Mouse (Mus musculus) liver, postnatal 0 days (tissue): ENCODE results near the gene Fam168a.

Source experiments
- CTCF ChIP-seq: sonication (generic); IDR thresholded peaks from 2 replicates; pipeline ENCODE4 v1.5.1; 2016; ENCODE audit warnings: antibody characterized with exemption, low read depth
- EP300 ChIP-seq: IDR thresholded peaks from 2 replicates; pipeline ENCODE4 v1.6.1; 2016; ENCODE audit warnings: antibody characterized with exemption, low read depth, mild to moderate bottlenecking

DNA sequence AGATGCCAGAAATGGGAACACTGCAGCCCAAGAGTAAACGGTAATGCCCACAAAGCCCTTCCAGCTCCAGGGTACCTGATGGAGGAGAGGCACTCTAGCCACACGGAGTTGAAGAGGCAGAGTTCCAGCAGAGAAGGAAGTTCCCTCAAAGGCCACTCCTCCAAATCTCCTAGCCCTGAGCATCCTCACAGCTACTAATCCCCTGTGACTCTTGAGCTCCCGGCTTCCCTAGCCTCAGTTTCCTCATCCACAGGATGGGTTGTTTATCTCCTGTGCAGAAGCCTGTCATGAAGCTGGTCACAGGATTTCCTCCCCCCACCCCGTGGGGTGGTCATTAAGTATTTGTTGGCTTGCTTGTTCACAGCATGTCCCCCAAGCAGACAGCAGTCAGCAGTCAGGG is 148.9 kb downstream of the Fam168a start:
- TF ChIP-seq CTCF (no peak), EP300 (no peak)
